Mouse (Mus musculus): ENCODE results near the gene Skor1. TPM values are rescaled to one million over a fixed set of nuclear protein-coding genes. Genes with fewer than 3 reads are reported as not detected.
A peak's percentile ranks its signal among the peaks of the same experiment; 100 is the strongest.

Gene Skor1
- polyA plus RNA-seq, 1 experiment from 2014 or later: not detected

DNA sequence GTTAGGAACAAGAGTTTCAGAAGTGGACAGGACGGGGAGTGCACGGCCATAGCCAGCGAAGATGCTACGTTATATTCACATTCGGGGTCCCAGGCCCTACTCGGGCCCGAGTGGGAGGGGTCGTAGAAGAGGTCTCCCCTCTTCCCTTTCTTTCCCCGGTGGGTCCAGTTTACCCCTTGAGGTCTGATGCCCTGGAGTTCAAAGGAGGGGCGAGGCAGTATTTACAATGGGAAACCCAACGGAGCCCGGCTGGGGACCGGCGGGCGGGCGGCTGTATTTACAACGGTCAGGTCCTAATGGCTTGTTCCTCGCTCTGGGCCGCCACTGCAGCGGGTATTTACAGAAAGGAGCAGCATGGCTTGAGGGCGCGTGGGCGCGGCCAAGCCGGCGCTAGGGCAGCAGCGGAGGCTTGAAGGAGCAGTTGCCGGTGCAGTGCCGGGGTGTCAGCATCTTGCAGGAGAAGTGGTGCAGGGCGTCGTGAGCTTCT, 10.2 kb downstream of the Skor1 start:
- Histone ChIP-seq H3K9ac (ENCODE audit: low read length) (no peak overlapping the region), H3K36me3 (ENCODE audit: control insufficient read depth, insufficient read depth) (no peaks in the 10 kb centered on the region), H3K9me3 (replicated peaks; ENCODE audit: control insufficient read depth, low read length) (no peaks in the 10 kb centered on the region), H3K4me2 (ENCODE audit: low read depth, low read length) (peak overlapping the region; percentile 56), H3K4me1 (ENCODE audit: control insufficient read depth, insufficient read depth, low read length) (peaks cover 26% of the 10 kb centered on the region), H3K27me3 (ENCODE audit: control insufficient read depth, insufficient read depth, low read length) (peaks cover 83% of the 10 kb centered on the region), H3K27ac (ENCODE audit: low read length) (no peak overlapping the region), H3K4me3 (ENCODE audit: low read length) (peak overlapping the region; percentile 24)
- no peak for ATAC-seq (replicated peaks; ENCODE audit: extremely low read depth, insufficient read depth, low FRiP score)
- WGBS: under 1% methylated on average over 31 of the region's 31 CpGs

- Histone ChIP-seq H3K27me3 (ENCODE audit: control insufficient read depth, insufficient read depth, low read length) (peaks cover 73% of the 10 kb centered on the region), H3K9me3 (replicated peaks; ENCODE audit: control insufficient read depth, low read length) (no peaks in the 10 kb centered on the region), H3K4me2 (ENCODE audit: low read depth, low read length) (no peak overlapping the region), H3K36me3 (ENCODE audit: control insufficient read depth, insufficient read depth) (no peaks in the 10 kb centered on the region), H3K9ac (ENCODE audit: low read length) (no peak overlapping the region), H3K4me3 (ENCODE audit: low read length) (no peak overlapping the region), H3K4me1 (ENCODE audit: control insufficient read depth, insufficient read depth, low read length) (peaks cover 27% of the 10 kb centered on the region), H3K27ac (ENCODE audit: low read length) (no peak overlapping the region)
- WGBS: 9% methylated on average over 6 of the region's 6 CpGs
- no peak for ATAC-seq (replicated peaks; ENCODE audit: extremely low read depth, insufficient read depth, low FRiP score)
Observed at GRCm38 (mm10) chr9:63137615-63137915, 11.2 kb downstream of the Skor1 start.

- H3K27ac ChIP-seq (ENCODE audit: low read length): no peak overlapping the region
- no peaks in the 10 kb centered on the region for H3K36me3 ChIP-seq (ENCODE audit: control insufficient read depth, insufficient read depth)
- 4% methylated on average over 19 of the region's 19 CpGs for WGBS
- ATAC-seq (replicated peaks; ENCODE audit: extremely low read depth, insufficient read depth, low FRiP score): no peak
- H3K9me3 ChIP-seq (replicated peaks; ENCODE audit: control insufficient read depth, low read length): no peaks in the 10 kb centered on the region
- peaks cover 68% of the 10 kb centered on the region for H3K27me3 ChIP-seq (ENCODE audit: control insufficient read depth, insufficient read depth, low read length)
- H3K9ac ChIP-seq (ENCODE audit: low read length): no peak overlapping the region
- no peak overlapping the region for H3K4me3 ChIP-seq (ENCODE audit: low read length)
- H3K4me1 ChIP-seq (ENCODE audit: control insufficient read depth, insufficient read depth, low read length): peaks cover 21% of the 10 kb centered on the region
- no peak overlapping the region for H3K4me2 ChIP-seq (ENCODE audit: low read depth, low read length)
Observed at GRCm38 (mm10) chr9:63136756-63137614, 11.8 kb downstream of the Skor1 start.

DNA sequence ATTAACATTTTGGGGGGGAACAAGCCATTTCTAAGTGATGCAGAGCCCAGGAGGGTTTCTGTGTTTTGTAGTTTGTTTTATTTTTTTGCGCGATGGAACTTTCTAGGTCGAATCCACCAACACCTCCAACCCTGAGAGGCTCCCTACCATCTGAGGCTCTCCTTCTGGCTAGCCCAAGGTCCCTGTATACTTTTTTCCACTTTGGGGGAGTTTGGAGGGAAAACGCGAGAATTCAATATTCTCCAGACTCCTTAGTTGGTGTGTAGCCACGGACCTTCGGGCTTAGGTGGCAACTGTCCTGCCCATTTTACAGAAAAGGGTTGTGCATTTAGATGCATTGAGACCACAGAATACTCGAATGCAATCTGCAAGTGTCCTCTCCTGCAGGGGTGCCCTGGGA, 12.5 kb downstream of the Skor1 start:
- WGBS: 8% methylated on average over 8 of the region's 8 CpGs
- Histone ChIP-seq H3K4me2 (ENCODE audit: low read depth, low read length) (no peak overlapping the region), H3K27ac (ENCODE audit: low read length) (no peak overlapping the region), H3K9ac (ENCODE audit: low read length) (no peak overlapping the region), H3K9me3 (replicated peaks; ENCODE audit: control insufficient read depth, low read length) (no peaks in the 10 kb centered on the region), H3K4me1 (ENCODE audit: control insufficient read depth, insufficient read depth, low read length) (peaks cover 23% of the 10 kb centered on the region), H3K36me3 (ENCODE audit: control insufficient read depth, insufficient read depth) (no peaks in the 10 kb centered on the region), H3K27me3 (ENCODE audit: control insufficient read depth, insufficient read depth, low read length) (peaks cover 60% of the 10 kb centered on the region), H3K4me3 (ENCODE audit: low read length) (no peak overlapping the region)
- no peak for ATAC-seq (replicated peaks; ENCODE audit: extremely low read depth, insufficient read depth, low FRiP score)

GRCm38 (mm10) chr9:63135801-63136200, 13.0 kb downstream of the Skor1 start:
- no peaks in the 10 kb centered on the region for H3K36me3 ChIP-seq (ENCODE audit: control insufficient read depth, insufficient read depth)
- under 1% methylated on average over 16 of the region's 16 CpGs for WGBS
- no peak for ATAC-seq (replicated peaks; ENCODE audit: extremely low read depth, insufficient read depth, low FRiP score)
- no peak overlapping the region for H3K9ac ChIP-seq (ENCODE audit: low read length)
- H3K4me2 ChIP-seq (ENCODE audit: low read depth, low read length): peak overlapping the region; percentile 65
- H3K9me3 ChIP-seq (replicated peaks; ENCODE audit: control insufficient read depth, low read length): no peaks in the 10 kb centered on the region
- peak overlapping the region; percentile 44 for H3K4me3 ChIP-seq (ENCODE audit: low read length)
- H3K27me3 ChIP-seq (ENCODE audit: control insufficient read depth, insufficient read depth, low read length): peaks cover 56% of the 10 kb centered on the region
- peaks cover 23% of the 10 kb centered on the region for H3K4me1 ChIP-seq (ENCODE audit: control insufficient read depth, insufficient read depth, low read length)
- H3K27ac ChIP-seq (ENCODE audit: low read length): no peak overlapping the region

- Histone ChIP-seq H3K27me3 (ENCODE audit: control insufficient read depth, insufficient read depth, low read length) (peaks cover 53% of the 10 kb centered on the region), H3K4me2 (ENCODE audit: low read depth, low read length) (peak overlapping the region; percentile 65), H3K27ac (ENCODE audit: low read length) (no peak overlapping the region), H3K4me3 (ENCODE audit: low read length) (peak overlapping the region; percentile 44), H3K4me1 (ENCODE audit: control insufficient read depth, insufficient read depth, low read length) (peaks cover 23% of the 10 kb centered on the region), H3K9me3 (replicated peaks; ENCODE audit: control insufficient read depth, low read length) (no peaks in the 10 kb centered on the region), H3K36me3 (ENCODE audit: control insufficient read depth, insufficient read depth) (no peaks in the 10 kb centered on the region), H3K9ac (ENCODE audit: low read length) (no peak overlapping the region)
- no peak for ATAC-seq (replicated peaks; ENCODE audit: extremely low read depth, insufficient read depth, low FRiP score)
- WGBS: 2% methylated on average over 11 of the region's 11 CpGs
Observed at GRCm38 (mm10) chr9:63135356-63135755, 13.4 kb downstream of the Skor1 start.

DNA sequence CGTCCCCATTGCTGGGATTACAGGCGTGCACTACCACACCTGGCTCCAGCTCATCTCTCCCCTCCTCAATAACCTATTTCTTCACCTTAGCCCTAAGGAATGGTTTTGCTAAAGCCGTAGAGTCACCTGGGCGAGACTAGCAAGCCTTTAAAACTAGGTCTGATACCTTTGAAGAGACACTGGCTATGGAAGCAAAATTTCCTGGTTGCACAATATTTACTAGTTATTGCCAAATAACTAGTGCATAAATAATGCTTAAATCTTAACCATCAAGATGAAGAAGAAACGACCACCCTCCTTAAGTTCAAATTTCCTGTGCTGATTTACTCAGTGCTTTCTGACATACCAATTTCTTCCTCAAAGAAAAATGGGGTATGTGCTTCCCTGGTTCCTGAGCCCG, 15.1 kb downstream of the Skor1 start:
- H3K9ac ChIP-seq (ENCODE audit: low read length): peak overlapping the region; percentile 62
- 19% methylated on average over 6 of the region's 6 CpGs for WGBS

DNA sequence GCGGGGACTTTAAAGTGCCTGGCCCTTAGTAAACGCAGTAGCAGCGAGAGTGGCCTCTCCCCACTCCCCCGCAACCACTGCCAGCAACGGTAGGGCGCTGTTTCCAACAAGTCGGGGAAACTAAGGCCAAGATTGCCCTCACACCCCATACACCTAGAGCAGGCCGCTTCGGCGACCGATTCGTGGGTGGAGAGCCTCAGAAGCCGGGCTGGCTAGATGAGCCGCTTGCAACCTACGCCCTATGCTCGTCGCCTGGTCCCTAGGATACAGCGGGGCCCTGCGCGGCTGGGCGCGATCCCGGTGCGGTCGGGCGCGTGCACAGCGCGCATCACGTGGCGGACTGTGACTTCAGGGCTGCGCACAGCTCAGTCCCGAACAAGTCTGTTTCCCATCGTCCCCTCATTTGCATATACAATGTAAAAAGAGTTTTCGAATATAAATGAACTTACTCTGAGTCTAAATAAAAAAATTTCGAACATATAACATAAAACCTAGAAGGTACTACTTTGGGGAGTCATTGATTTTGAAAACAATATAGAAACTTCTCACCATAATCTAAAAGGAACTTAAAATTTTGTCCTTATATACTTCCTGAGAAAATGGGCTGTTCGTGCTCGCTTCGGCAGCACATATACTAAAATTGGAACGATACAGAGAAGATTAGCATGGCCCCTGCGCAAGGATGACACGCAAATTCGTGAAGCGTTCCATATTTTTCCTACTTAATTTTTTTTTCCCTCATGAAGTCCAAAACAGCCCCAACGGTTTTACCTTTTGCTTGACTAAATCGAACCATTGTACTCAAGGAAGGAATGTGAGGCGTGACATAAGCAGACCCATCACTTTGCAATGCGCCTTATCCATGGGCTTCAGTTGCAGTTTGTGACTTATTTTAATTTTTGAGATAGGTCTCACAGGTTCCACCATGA, 15.8 kb downstream of the Skor1 start:
- peaks cover 32% of the 10 kb centered on the region for H3K27me3 ChIP-seq (ENCODE audit: control insufficient read depth, insufficient read depth, low read length)
- peak overlapping the region; percentile 81 for H3K9ac ChIP-seq (ENCODE audit: low read length)
- WGBS: 1% methylated on average over 48 of the region's 48 CpGs
- H3K27ac ChIP-seq (ENCODE audit: low read length): peak overlapping the region; percentile 83
- peaks cover 16% of the 10 kb centered on the region for H3K4me1 ChIP-seq (ENCODE audit: control insufficient read depth, insufficient read depth, low read length)
- H3K4me2 ChIP-seq (ENCODE audit: low read depth, low read length): peak overlapping the region; percentile 76
- ATAC-seq (replicated peaks; ENCODE audit: extremely low read depth, insufficient read depth, low FRiP score): peak; percentile 99
- no peaks in the 10 kb centered on the region for H3K9me3 ChIP-seq (replicated peaks; ENCODE audit: control insufficient read depth, low read length)
- peak overlapping the region; percentile 74 for H3K4me3 ChIP-seq (ENCODE audit: low read length)
- H3K36me3 ChIP-seq (ENCODE audit: control insufficient read depth, insufficient read depth): no peaks in the 10 kb centered on the region

More for the DNA sequence above, 15.1 kb downstream of the Skor1 start:
- Histone ChIP-seq H3K4me3 (ENCODE audit: low read length) (peak overlapping the region; percentile 46), H3K4me1 (ENCODE audit: control insufficient read depth, insufficient read depth, low read length) (peaks cover 19% of the 10 kb centered on the region), H3K27ac (ENCODE audit: low read length) (no peak overlapping the region), H3K4me2 (ENCODE audit: low read depth, low read length) (peak overlapping the region; percentile 70), H3K27me3 (ENCODE audit: control insufficient read depth, insufficient read depth, low read length) (peaks cover 38% of the 10 kb centered on the region), H3K9me3 (replicated peaks; ENCODE audit: control insufficient read depth, low read length) (no peaks in the 10 kb centered on the region), H3K36me3 (ENCODE audit: control insufficient read depth, insufficient read depth) (no peaks in the 10 kb centered on the region)
- ATAC-seq (replicated peaks; ENCODE audit: extremely low read depth, insufficient read depth, low FRiP score): no peak
